Mouse (Mus musculus): ENCODE measurements at regions not wholly inside any gene's neighbourhood (a gene's known extent, or its start where the extent isn't known, plus 50 kb on each side); places are given as distances from the start of the nearest gene placed in this dataset.

DNA sequence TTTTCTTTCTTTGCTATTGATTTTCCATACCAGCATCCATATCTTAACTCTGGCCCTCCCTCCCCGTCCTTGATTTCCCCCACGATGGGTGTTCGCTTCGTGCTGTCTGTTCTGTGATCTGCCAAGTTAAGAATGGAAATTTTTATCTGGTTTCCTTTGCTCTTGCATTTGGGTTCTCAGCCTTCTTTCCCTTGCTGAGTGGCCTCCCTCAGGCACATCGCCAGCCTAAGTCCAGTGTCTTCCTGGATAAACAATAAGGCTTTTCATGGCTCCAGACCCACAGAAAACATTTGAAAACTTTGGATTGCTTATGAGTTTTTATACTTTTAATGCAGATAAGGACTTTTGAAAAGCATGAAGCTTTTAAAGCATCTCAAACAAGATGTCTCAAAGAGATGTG is 355.9 kb upstream of the Maf start:
- ATAC-seq (no peak), DNase-seq (no peak)
- WGBS: 87% methylated on average over 5 of the region's 5 CpGs
- no peaks in the 10 kb centered on the region for H3K27me3 ChIP-seq (ENCODE audit: insufficient read depth, low read length)
- H3K4me1 ChIP-seq (ENCODE audit: insufficient read depth): no peaks in the 10 kb centered on the region
- no peak for TF ChIP-seq CTCF (IDR thresholded peaks at IDR 0.05; ENCODE audit: low read depth)
- H3K4me2 ChIP-seq (ENCODE audit: low read depth): no peak overlapping the region
- no peaks in the 10 kb centered on the region for H3K36me3 ChIP-seq (ENCODE audit: insufficient read depth)
- H3K9me3 ChIP-seq (ENCODE audit: low read length): no peaks in the 10 kb centered on the region
- H3K4me3 ChIP-seq (ENCODE audit: low read depth, low read length): no peak overlapping the region
- H3K9ac ChIP-seq: no peak overlapping the region
- no peak overlapping the region for H3K27ac ChIP-seq (ENCODE audit: low read depth, low read length)

GRCm38 (mm10) chr8:116053483-116053882 is 345.9 kb upstream of the Maf start:
- no peak overlapping the region for H3K27ac ChIP-seq (ENCODE audit: low read depth, low read length)
- TF ChIP-seq CTCF (IDR thresholded peaks at IDR 0.05; ENCODE audit: low read depth): no peak
- ATAC-seq: no peak
- H3K27me3 ChIP-seq (ENCODE audit: insufficient read depth, low read length): no peaks in the 10 kb centered on the region
- H3K4me2 ChIP-seq (ENCODE audit: low read depth): no peak overlapping the region
- no peaks in the 10 kb centered on the region for H3K36me3 ChIP-seq (ENCODE audit: insufficient read depth)
- DNase-seq: no peak
- H3K9me3 ChIP-seq (ENCODE audit: low read length): no peaks in the 10 kb centered on the region
- no peak overlapping the region for H3K9ac ChIP-seq
- peaks cover 5% of the 10 kb centered on the region; the same call in 1 of the 2 replicates for H3K4me1 ChIP-seq (ENCODE audit: insufficient read depth)
- 10% methylated on average over 7 of the region's 7 CpGs for WGBS
- no peak overlapping the region for H3K4me3 ChIP-seq (ENCODE audit: low read depth, low read length)

- TF ChIP-seq CTCF (IDR thresholded peaks at IDR 0.05; ENCODE audit: low read depth): no peak
- no peak overlapping the region for H3K27ac ChIP-seq (ENCODE audit: low read depth, low read length)
- DNase-seq (no peak), ATAC-seq (no peak)
- 29% methylated on average over 6 of the region's 6 CpGs for WGBS
- H3K4me2 ChIP-seq (ENCODE audit: low read depth): no peak overlapping the region
- peaks cover 5% of the 10 kb centered on the region; the same call in 1 of the 2 replicates for H3K4me1 ChIP-seq (ENCODE audit: insufficient read depth)
- H3K36me3 ChIP-seq (ENCODE audit: insufficient read depth): no peaks in the 10 kb centered on the region
- no peaks in the 10 kb centered on the region for H3K27me3 ChIP-seq (ENCODE audit: insufficient read depth, low read length)
- H3K4me3 ChIP-seq (ENCODE audit: low read depth, low read length): no peak overlapping the region
- H3K9me3 ChIP-seq (ENCODE audit: low read length): no peaks in the 10 kb centered on the region
- H3K9ac ChIP-seq: no peak overlapping the region
These were observed 345.4 kb upstream of the Maf start for GRCm38 (mm10) chr8:116053043-116053442.

GRCm38 (mm10) chr8:116048480-116048879 is 340.9 kb upstream of the Maf start:
- DNase-seq (no peak), ATAC-seq (no peak)
- no peaks in the 10 kb centered on the region for H3K9me3 ChIP-seq (ENCODE audit: low read length)
- no peaks in the 10 kb centered on the region for H3K27me3 ChIP-seq (ENCODE audit: insufficient read depth, low read length)
- H3K4me1 ChIP-seq (ENCODE audit: insufficient read depth): peaks cover 2% of the 10 kb centered on the region; the same call in 1 of the 2 replicates
- no peak overlapping the region for H3K4me2 ChIP-seq (ENCODE audit: low read depth)
- no peak overlapping the region for H3K9ac ChIP-seq
- TF ChIP-seq CTCF (IDR thresholded peaks at IDR 0.05; ENCODE audit: low read depth): no peak
- H3K27ac ChIP-seq (ENCODE audit: low read depth, low read length): no peak overlapping the region
- H3K36me3 ChIP-seq (ENCODE audit: insufficient read depth): no peaks in the 10 kb centered on the region
- WGBS: 85% methylated on average over 10 of the region's 10 CpGs
- H3K4me3 ChIP-seq (ENCODE audit: low read depth, low read length): no peak overlapping the region

GRCm38 (mm10) chr8:116046859-116047258 is 339.3 kb upstream of the Maf start:
- Histone ChIP-seq H3K27me3 (ENCODE audit: insufficient read depth, low read length) (no peaks in the 10 kb centered on the region), H3K4me3 (ENCODE audit: low read depth, low read length) (no peak overlapping the region), H3K4me1 (ENCODE audit: insufficient read depth) (no peaks in the 10 kb centered on the region), H3K9me3 (ENCODE audit: low read length) (no peaks in the 10 kb centered on the region), H3K27ac (ENCODE audit: low read depth, low read length) (no peak overlapping the region), H3K4me2 (ENCODE audit: low read depth) (no peak overlapping the region), H3K9ac (no peak overlapping the region), H3K36me3 (ENCODE audit: insufficient read depth) (no peaks in the 10 kb centered on the region)
- TF ChIP-seq CTCF (IDR thresholded peaks at IDR 0.05; ENCODE audit: low read depth): no peak
- no peak for ATAC-seq
- no peak for DNase-seq
- WGBS: 77% methylated on average over 3 of the region's 3 CpGs

- Histone ChIP-seq H3K9me3 (ENCODE audit: low read length) (no peaks in the 10 kb centered on the region), H3K27ac (ENCODE audit: low read depth, low read length) (no peak overlapping the region), H3K4me2 (ENCODE audit: low read depth) (no peak overlapping the region), H3K9ac (no peak overlapping the region), H3K36me3 (ENCODE audit: insufficient read depth) (no peaks in the 10 kb centered on the region), H3K27me3 (ENCODE audit: insufficient read depth, low read length) (no peaks in the 10 kb centered on the region), H3K4me3 (ENCODE audit: low read depth, low read length) (no peak overlapping the region), H3K4me1 (ENCODE audit: insufficient read depth) (no peaks in the 10 kb centered on the region)
- 93% methylated on average over 3 of the region's 3 CpGs for WGBS
- TF ChIP-seq CTCF (IDR thresholded peaks at IDR 0.05; ENCODE audit: low read depth): no peak
- ATAC-seq (no peak), DNase-seq (no peak)
These were observed 337.9 kb upstream of the Maf start for GRCm38 (mm10) chr8:116045526-116045925.

- no peak for TF ChIP-seq CTCF (IDR thresholded peaks at IDR 0.05; ENCODE audit: low read depth)
- Histone ChIP-seq H3K9me3 (ENCODE audit: low read length) (no peaks in the 10 kb centered on the region), H3K4me1 (ENCODE audit: insufficient read depth) (no peaks in the 10 kb centered on the region), H3K4me3 (ENCODE audit: low read depth, low read length) (no peak overlapping the region), H3K4me2 (ENCODE audit: low read depth) (no peak overlapping the region), H3K36me3 (ENCODE audit: insufficient read depth) (no peaks in the 10 kb centered on the region), H3K27me3 (ENCODE audit: insufficient read depth, low read length) (no peaks in the 10 kb centered on the region), H3K9ac (no peak overlapping the region), H3K27ac (ENCODE audit: low read depth, low read length) (no peak overlapping the region)
- WGBS: 86% methylated on average over 4 of the region's 4 CpGs
- DNase-seq (no peak), ATAC-seq (no peak)
These were observed 335.8 kb upstream of the Maf start for GRCm38 (mm10) chr8:116043381-116043780.

- ATAC-seq: no peak
- 78% methylated on average over 10 of the region's 10 CpGs for WGBS
- no peak overlapping the region for H3K27ac ChIP-seq (ENCODE audit: low read depth, low read length)
- no peaks in the 10 kb centered on the region for H3K27me3 ChIP-seq (ENCODE audit: insufficient read depth, low read length)
- no peak for DNase-seq
- H3K4me1 ChIP-seq (ENCODE audit: insufficient read depth): no peaks in the 10 kb centered on the region
- H3K9me3 ChIP-seq (ENCODE audit: low read length): no peaks in the 10 kb centered on the region
- no peak overlapping the region for H3K4me3 ChIP-seq (ENCODE audit: low read depth, low read length)
- no peak for TF ChIP-seq CTCF (IDR thresholded peaks at IDR 0.05; ENCODE audit: low read depth)
- no peaks in the 10 kb centered on the region for H3K36me3 ChIP-seq (ENCODE audit: insufficient read depth)
- H3K4me2 ChIP-seq (ENCODE audit: low read depth): no peak overlapping the region
- no peak overlapping the region for H3K9ac ChIP-seq
These were observed 323.4 kb upstream of the Maf start for GRCm38 (mm10) chr8:116030966-116031365.

All from forebrain, postnatal 0 days (tissue).